Mouse (Mus musculus) forebrain, embryonic 14.5 days (tissue): ENCODE results near the gene Cracr2b. TPM values are rescaled to one million over a fixed set of nuclear protein-coding genes. Genes with fewer than 3 reads are reported as not detected.

Experiments
- ATAC-seq: fragments of 200-750 bp; cut with Nextera tagmentation; 2 replicates; pipeline ENCODE4 v1.8.0; 2017; ENCODE audit warnings: mild to moderate bottlenecking, moderate library complexity
- DNase-seq: peaks from one replicate; pipeline ENCODE4 v3.0.0-alpha.2; 2015; ENCODE audit warnings: low spot score
- H3K27ac ChIP-seq: fragments of 300-500 bp; sonication (generic); 2 replicates; pipeline ENCODE4 v1.5.1; 2014; ENCODE audit warnings: low read depth, mild to moderate bottlenecking, control low read depth, low read length, moderate library complexity
- H3K27me3 ChIP-seq: fragments of 300-500 bp; sonication (generic); replicated peaks from 2 replicates; pipeline ENCODE4 v1.6.1; 2014; ENCODE audit warnings: low read length, control low read depth, mixed read lengths; ENCODE audit not compliant: control insufficient read depth, insufficient read depth
- H3K36me3 ChIP-seq: fragments of 300-500 bp; sonication (generic); 2 replicates; pipeline ENCODE4 v1.6.1; 2014; ENCODE audit warnings: low read length, control low read depth; ENCODE audit not compliant: control insufficient read depth, insufficient read depth
- H3K4me1 ChIP-seq: fragments of 300-500 bp; sonication (generic); 2 replicates; pipeline ENCODE4 v1.6.1; 2014; ENCODE audit warnings: antibody characterized with exemption, low read length, control low read depth; ENCODE audit not compliant: control insufficient read depth, insufficient read depth
- H3K4me2 ChIP-seq: fragments of 300-500 bp; sonication (generic); 2 replicates; pipeline ENCODE4 v1.6.1; 2014; ENCODE audit warnings: mild to moderate bottlenecking, control low read depth, low read length
- H3K4me3 ChIP-seq: fragments of 300-500 bp; sonication (generic); 2 replicates; pipeline ENCODE4 v1.5.1; 2014; ENCODE audit warnings: low read depth, low read length, control low read depth
- H3K9ac ChIP-seq: fragments of 300-500 bp; sonication (generic); 2 replicates; pipeline ENCODE4 v1.6.1; 2014; ENCODE audit warnings: mild to moderate bottlenecking, low read length, control low read depth, moderate library complexity
- H3K9me3 ChIP-seq: fragments of 300-500 bp; sonication (generic); replicated peaks from 2 replicates; pipeline ENCODE4 v1.6.1; 2016; ENCODE audit warnings: low read length, control low read depth, mixed read lengths; ENCODE audit not compliant: control insufficient read depth
- WGBS: fragments of 180-500 bp; shearing (Covaris S2); extraction: QIAGEN DNeasy Blood & Tissue Kit; methylation state at CpG from one replicate; pipeline ENCODE4 v1.1.7; 2014; 5-methylcytosine and 5-hydroxymethylcytosine counted together
- polyA plus RNA-seq: library from polyadenylated mRNA; unstranded; fragments of >200 nt; fragmentation: Nextera tagmentation; extraction: Ambion mirVana; gene quantifications from 2 replicates; pipeline ENCODE4 v1.2.1, GENCODE M21; 2014

Gene Cracr2b
- polyA plus RNA-seq, 1 experiment from 2014 or later, result 3.0 TPM

GRCm38 (mm10) chr7:141483114-141483653 is 22.3 kb downstream of the Cracr2b start:
- H3K4me1 ChIP-seq, result peaks cover 14% of the 10 kb centered on the region
- H3K27me3 ChIP-seq, result no peaks in the 10 kb centered on the region
- H3K4me3 ChIP-seq, result no peak overlapping the region
- H3K9ac ChIP-seq, result no peak overlapping the region
- 79% methylated on average over 6 of the region's 6 CpGs for WGBS
- H3K4me2 ChIP-seq, result peak overlapping the region; percentile 89; the same call in 1 of the 2 replicates
- ATAC-seq (no peak), DNase-seq (no peak)
- H3K27ac ChIP-seq, result no peak overlapping the region
- no peaks in the 10 kb centered on the region for H3K9me3 ChIP-seq
- no peaks in the 10 kb centered on the region for H3K36me3 ChIP-seq

DNA sequence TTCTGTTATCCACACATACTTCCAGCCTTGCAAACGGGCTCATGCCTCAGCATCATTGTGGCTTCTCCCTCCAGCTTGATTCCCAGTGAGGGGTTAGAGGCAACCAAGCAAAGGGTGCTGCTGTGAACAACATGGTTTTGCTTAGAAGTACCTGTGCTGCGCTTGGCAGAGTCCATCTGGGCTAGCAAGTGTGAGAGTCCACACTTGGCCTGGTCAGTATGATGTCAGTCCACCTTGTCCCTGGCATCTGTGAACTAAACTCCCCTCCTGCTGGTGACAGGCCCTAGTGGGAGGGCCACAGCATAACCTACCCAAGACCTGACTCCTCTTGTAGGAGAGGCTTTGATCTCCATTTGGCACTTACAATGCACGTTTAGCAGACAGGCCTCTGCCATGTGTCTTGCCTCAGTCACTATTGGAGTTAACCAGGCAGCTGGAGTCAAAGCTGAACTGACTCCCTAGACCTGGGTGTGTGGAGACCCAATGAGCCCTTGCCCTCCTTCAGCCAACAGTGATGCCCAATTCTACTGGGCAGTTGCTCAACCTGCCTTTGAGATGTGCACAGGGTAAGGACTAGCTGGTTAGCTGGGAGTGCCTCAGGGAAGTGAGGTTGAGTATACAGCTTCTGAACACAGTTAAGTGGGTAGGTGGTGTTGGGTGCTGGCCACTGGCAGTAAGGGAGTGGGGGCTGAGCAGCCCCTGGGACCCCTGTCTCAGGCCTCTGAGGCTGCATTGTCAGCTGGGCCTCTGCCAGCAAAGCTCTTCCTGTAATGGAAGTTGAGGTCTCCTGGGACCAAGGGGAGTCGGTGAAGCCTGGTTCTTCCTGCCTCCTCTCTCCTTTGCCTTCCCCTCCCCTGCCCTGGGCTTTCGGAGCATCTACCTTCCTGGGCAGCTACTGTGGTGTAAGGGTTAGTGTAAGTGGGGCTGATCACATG is 23.6 kb downstream of the Cracr2b start:
- 80% methylated on average over 5 of the region's 5 CpGs for WGBS
- Histone ChIP-seq H3K4me1 (peaks cover 14% of the 10 kb centered on the region), H3K27me3 (no peaks in the 10 kb centered on the region), H3K27ac (no peak overlapping the region), H3K4me3 (no peak overlapping the region), H3K36me3 (no peaks in the 10 kb centered on the region), H3K9me3 (no peaks in the 10 kb centered on the region), H3K9ac (no peak overlapping the region), H3K4me2 (no peak overlapping the region)
- DNase-seq (no peak), ATAC-seq (no peak)

- Histone ChIP-seq H3K27me3 (no peaks in the 10 kb centered on the region), H3K4me1 (peaks cover 14% of the 10 kb centered on the region), H3K36me3 (no peaks in the 10 kb centered on the region), H3K4me3 (no peak overlapping the region), H3K9me3 (no peaks in the 10 kb centered on the region), H3K9ac (no peak overlapping the region), H3K4me2 (no peak overlapping the region), H3K27ac (no peak overlapping the region)
- no peak for DNase-seq
- no peak for ATAC-seq
- WGBS, result 56% methylated on average over 2 of the region's 2 CpGs
Observed at GRCm38 (mm10) chr7:141485186-141485585, 24.3 kb downstream of the Cracr2b start.

DNA sequence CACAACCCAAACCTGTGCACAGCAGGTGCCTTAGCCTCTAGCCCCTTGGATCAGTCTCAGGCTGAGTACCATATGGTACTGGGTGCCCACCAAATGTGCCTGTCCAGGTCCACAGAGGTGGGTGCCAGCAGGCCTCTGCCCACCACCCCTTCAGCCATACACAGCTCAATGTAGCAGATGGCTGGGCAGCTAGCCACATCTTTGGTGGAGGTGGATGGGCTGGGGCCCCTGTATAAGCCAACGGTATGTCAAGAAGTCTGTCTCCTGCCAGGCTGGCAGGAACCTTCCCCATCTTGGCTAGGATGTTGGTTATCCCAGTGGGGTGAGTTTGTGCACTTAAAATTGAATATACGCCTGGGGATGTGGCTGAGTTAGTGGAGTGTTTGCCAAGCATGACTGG is 24.7 kb downstream of the Cracr2b start:
- Histone ChIP-seq H3K4me3 (no peak overlapping the region), H3K9ac (no peak overlapping the region), H3K36me3 (no peaks in the 10 kb centered on the region), H3K9me3 (no peaks in the 10 kb centered on the region), H3K27me3 (no peaks in the 10 kb centered on the region), H3K27ac (no peak overlapping the region), H3K4me1 (peaks cover 14% of the 10 kb centered on the region), H3K4me2 (no peak overlapping the region)
- DNase-seq (no peak), ATAC-seq (no peak)
- WGBS, result 70% methylated on average over 2 of the region's 2 CpGs

GRCm38 (mm10) chr7:141486239-141486638 is 25.3 kb downstream of the Cracr2b start:
- no peak overlapping the region for H3K4me2 ChIP-seq
- no peaks in the 10 kb centered on the region for H3K27me3 ChIP-seq
- no peaks in the 10 kb centered on the region for H3K9me3 ChIP-seq
- no peak overlapping the region for H3K4me3 ChIP-seq
- H3K4me1 ChIP-seq, result peaks cover 9% of the 10 kb centered on the region
- ATAC-seq (no peak), DNase-seq (no peak)
- no peak overlapping the region for H3K27ac ChIP-seq
- H3K9ac ChIP-seq, result no peak overlapping the region
- no peaks in the 10 kb centered on the region for H3K36me3 ChIP-seq
- 83% methylated on average over 1 of the region's 1 CpGs for WGBS

GRCm38 (mm10) chr7:141487141-141487540 is 26.2 kb downstream of the Cracr2b start:
- H3K27me3 ChIP-seq, result no peaks in the 10 kb centered on the region
- H3K4me1 ChIP-seq, result peaks cover 5% of the 10 kb centered on the region; the same call in 1 of the 2 replicates
- H3K9ac ChIP-seq, result no peak overlapping the region
- DNase-seq (no peak), ATAC-seq (no peak)
- no peaks in the 10 kb centered on the region for H3K9me3 ChIP-seq
- no peak overlapping the region for H3K4me2 ChIP-seq
- H3K4me3 ChIP-seq, result no peak overlapping the region
- no peak overlapping the region for H3K27ac ChIP-seq
- 0 out of 2 replicates have a peak, but pooled peaks cover 2% of the 10 kb centered on the region for H3K36me3 ChIP-seq
- WGBS, result 88% methylated on average over 7 of the region's 7 CpGs

DNA sequence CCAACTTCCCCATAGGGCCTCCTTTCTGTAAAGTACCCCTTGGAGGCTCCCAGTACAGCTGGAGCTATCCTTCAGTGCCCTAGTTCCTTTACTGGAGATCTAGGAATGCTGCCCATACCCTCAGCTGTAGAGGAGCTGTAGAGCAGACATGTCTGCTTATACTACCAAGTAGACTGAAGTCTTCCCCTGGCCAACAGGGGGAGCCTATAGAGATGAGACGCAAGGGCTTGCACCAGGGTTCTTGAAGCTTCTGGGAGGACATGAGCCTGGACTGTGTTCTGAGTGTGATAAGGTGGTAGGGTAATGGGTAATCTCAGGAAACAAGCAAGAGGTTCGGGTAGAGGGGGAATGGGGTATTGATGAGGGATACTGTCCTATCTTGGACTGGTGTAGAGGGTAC is 30.3 kb downstream of the Cracr2b start:
- Histone ChIP-seq H3K4me2 (no peak overlapping the region), H3K4me3 (no peak overlapping the region), H3K4me1 (no peaks in the 10 kb centered on the region), H3K36me3 (0 out of 2 replicates have a peak, but pooled peaks cover 17% of the 10 kb centered on the region), H3K9me3 (no peaks in the 10 kb centered on the region), H3K9ac (no peak overlapping the region), H3K27me3 (no peaks in the 10 kb centered on the region), H3K27ac (no peak overlapping the region)
- ATAC-seq (no peak), DNase-seq (no peak)
- WGBS, result 73% methylated on average over 2 of the region's 2 CpGs

DNA sequence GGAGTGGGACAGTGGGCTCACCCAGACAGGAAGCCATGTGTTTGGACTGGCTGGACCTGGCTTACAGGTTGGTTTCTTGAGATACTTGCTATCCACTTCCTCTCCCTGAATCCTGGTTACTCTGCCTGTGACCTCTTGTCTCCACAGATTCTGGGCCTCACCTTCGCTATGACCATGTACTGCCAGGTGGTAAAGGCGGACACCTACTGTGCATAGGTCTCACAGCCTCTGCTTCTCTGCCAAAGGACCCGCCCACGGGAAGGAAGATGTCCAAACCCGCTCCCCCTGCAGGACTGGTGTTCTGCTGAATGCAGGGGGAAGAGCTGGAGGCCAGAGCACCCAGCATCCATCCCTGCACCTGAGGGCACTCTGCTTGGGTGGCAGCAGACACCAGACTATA is 31.8 kb downstream of the Cracr2b start:
- no peak overlapping the region for H3K4me3 ChIP-seq
- ATAC-seq (no peak), DNase-seq (no peak)
- no peaks in the 10 kb centered on the region for H3K4me1 ChIP-seq
- no peak overlapping the region for H3K27ac ChIP-seq
- no peaks in the 10 kb centered on the region for H3K9me3 ChIP-seq
- H3K9ac ChIP-seq, result no peak overlapping the region
- no peak overlapping the region for H3K4me2 ChIP-seq
- H3K27me3 ChIP-seq, result no peaks in the 10 kb centered on the region
- WGBS, result 86% methylated on average over 5 of the region's 5 CpGs
- 0 out of 2 replicates have a peak, but pooled peaks cover 17% of the 10 kb centered on the region for H3K36me3 ChIP-seq

GRCm38 (mm10) chr7:141493729-141494128 is 32.8 kb downstream of the Cracr2b start:
- H3K27me3 ChIP-seq, result no peaks in the 10 kb centered on the region
- H3K36me3 ChIP-seq, result 0 out of 2 replicates have a peak, but pooled peaks cover 22% of the 10 kb centered on the region
- no peaks in the 10 kb centered on the region for H3K9me3 ChIP-seq
- DNase-seq (no peak), ATAC-seq (no peak)
- H3K4me2 ChIP-seq, result no peak overlapping the region
- WGBS, result 80% methylated on average over 1 of the region's 1 CpGs
- H3K4me1 ChIP-seq, result no peaks in the 10 kb centered on the region
- no peak overlapping the region for H3K27ac ChIP-seq
- no peak overlapping the region for H3K4me3 ChIP-seq
- no peak overlapping the region for H3K9ac ChIP-seq
